Mouse (Mus musculus): Measurements from ENCODE around the gene Slc22a14.

GRCm38 (mm10) chr9:119313096-119313495, 52.3 kb downstream of the Slc22a14 start:
- TF ChIP-seq POLR2A (IDR thresholded peaks at IDR 0.05; ENCODE audit: borderline replicate concordance, low read depth, low read length) (no peak), CTCF (IDR thresholded peaks at IDR 0.05; ENCODE audit: low read depth, low read length) (no peak)

Data from bone marrow macrophage, adult 2 months (primary cell).